Mouse (Mus musculus) cerebellum, adult (tissue): ENCODE measurements at regions not wholly inside any gene's neighbourhood (a gene's known extent, or its start where the extent isn't known, plus 50 kb on each side); places are given as distances from the start of the nearest gene placed in this dataset.
"Not testable (repeated sequence)": the region's sequence is repeated elsewhere in the genome, so short reads cannot be mapped to it uniquely, and the experiment has no call there.

Source experiments
- ATAC-seq: cut with Nextera tagmentation; 2 replicates; pipeline ENCODE4 v1.9.2; 2017; ENCODE audit warnings: mild to moderate bottlenecking, moderate library complexity, mixed read lengths; ENCODE audit not compliant: insufficient number of reproducible peaks, low FRiP score, low TSS enrichment

DNA sequence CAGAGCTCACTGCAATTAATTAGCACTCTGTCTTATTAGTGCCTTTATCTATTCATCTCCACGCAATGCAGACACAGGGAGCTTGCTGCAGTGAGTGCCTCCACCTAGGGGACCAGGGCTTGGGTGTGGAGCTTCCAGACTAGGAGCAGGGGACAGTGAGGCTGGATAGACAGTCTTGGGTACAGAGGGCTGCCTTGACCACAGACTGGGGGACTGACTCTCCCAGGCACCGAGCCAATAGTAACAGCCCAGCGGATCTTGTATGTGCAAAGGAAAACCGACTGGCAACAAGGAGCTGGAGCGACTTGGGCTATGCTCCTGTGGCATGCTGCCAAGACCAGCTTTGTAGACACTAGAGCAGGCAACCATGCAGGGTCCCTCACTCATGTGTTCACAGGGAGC lies 172.8 kb upstream of the Rpl38 start:
- ATAC-seq = peak; percentile 32; the same call in 1 of the 2 replicates

DNA sequence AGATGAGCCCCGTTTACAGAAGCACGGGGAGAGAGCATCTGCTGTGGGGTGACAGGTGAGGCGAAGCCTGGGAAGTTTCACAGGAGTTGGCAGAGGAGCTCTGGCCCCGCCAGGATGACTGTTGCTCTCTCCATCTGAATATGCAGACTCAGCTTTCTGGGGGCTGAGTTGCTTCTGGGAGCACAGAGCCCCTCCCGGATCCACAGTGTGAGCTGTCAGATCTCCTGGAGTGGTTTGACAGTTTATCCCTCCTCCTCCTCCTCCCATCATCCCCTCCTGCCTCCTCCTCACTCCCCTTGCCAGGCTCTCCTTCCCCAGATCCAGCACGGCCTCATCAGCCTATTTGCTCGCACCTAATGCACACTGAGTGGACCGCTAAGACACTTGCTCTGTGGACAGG lies 181.9 kb upstream of the Rpl38 start:
- ATAC-seq = peak; percentile 59

- no peak for ATAC-seq
Measured at GRCm38 (mm10) chr11:114485429-114485828, 182.9 kb upstream of the Rpl38 start.

- ATAC-seq = no peak
Measured at GRCm38 (mm10) chr11:114484668-114484953, 183.7 kb upstream of the Rpl38 start.

DNA sequence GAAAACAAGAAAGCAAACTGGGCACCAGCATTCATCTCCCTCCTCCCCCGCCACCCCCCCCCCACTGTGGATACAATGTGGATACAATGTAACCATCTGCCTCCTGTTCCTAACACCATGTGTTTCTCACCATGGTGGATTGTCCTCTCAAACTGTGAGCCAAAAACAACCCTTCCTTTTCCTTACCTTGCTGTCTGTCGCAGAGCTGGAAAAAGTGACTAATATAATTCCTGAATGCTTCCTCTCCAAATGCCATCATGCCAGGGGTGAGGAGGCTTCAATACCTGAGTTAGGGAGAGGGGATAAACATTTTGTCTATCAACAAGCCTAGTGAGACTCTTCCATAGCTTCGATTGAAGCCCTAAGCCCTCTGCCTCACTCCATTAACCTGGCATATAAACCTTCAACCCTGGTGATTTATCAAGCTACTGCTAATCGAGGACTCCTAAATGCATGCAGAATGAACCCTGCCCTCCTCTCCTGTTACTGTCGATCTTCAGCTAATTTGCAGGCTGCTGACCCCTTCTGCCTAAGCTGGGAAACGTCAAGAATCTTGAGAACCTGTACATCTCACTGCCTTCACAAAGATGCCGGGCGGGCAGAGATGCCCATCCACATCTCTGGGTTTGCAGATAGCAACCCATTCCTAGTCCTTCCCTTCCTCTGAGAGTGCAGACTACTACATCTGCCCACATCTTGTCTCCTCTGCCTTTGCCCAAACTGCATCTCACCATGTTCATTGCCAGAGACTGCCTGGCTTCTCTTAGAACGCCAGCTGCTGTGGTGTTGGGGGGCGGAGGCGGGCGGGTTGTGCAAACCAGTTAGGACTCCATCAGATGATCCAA lies 184.3 kb upstream of the Rpl38 start:
- peak; percentile 62; the same call in 1 of the 2 replicates for ATAC-seq

- ATAC-seq = not testable (repeated sequence)
Measured at GRCm38 (mm10) chr11:114483350-114483749, 185.0 kb upstream of the Rpl38 start.

GRCm38 (mm10) chr11:114482070-114482469 lies 186.3 kb upstream of the Rpl38 start:
- no peak for ATAC-seq

DNA sequence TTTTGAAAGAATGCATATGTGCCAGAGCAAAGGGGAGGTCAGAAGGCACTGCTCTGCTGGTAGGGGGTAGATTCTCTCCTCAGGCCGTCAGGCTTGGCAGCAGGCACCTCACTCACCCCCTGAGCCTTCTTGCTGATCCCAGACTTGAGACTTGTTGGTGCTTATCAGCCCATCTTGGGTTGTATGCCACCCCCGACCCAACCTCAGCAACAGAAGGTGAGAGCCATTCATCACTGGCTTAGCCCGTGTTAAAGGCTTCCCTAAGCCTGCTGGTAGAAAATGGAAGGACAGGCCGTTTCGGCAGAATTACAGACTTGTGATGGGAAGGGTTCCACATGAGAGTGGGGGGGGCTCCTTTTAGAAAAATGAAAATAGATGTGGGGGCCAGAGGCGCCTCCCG lies 187.3 kb upstream of the Rpl38 start:
- no peak for ATAC-seq

GRCm38 (mm10) chr11:114480119-114480540 lies 188.2 kb upstream of the Rpl38 start:
- ATAC-seq = peak; percentile 7; the same call in 1 of the 2 replicates

- ATAC-seq = no peak
Measured at GRCm38 (mm10) chr11:114478736-114479135, 189.6 kb upstream of the Rpl38 start.

GRCm38 (mm10) chr11:114477365-114477764 lies 191.0 kb upstream of the Rpl38 start:
- ATAC-seq = no peak

DNA sequence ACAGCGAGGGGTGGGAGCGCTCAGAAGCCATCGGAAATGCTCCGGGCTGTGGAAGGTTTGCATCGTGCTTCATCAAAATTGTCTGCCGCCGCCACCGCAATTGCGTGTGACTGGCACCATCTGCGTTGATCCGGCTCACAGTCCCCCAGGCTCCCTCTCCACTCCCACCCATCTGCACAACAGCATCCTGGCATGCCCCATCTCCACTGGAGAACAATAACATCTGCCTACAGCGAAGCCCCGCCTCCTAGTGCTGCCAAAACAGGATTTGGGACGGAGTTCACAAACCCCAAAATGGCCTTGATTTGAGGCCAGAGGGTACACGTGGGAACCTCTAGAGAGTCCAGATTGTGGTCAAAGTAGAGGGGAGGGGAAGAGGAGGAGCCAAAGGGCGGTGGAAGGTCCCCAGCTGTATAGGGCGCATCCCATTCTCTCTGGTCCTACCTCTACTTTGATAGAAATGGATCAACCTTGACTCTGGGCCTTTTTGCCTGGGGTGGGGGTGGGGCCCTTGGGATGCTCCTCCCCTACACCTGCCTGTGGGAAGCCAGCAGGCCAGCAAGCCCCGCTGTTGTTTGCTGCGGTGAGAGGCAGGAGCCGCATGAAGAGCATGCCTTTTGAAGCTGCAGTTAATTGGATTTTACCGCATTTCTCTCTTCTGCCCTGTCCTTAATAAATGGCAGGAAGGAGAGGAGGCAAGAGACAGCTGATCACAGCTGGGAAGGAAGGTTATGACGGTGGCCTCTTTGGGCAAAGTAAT lies 195.6 kb upstream of the Rpl38 start:
- no peak for ATAC-seq

DNA sequence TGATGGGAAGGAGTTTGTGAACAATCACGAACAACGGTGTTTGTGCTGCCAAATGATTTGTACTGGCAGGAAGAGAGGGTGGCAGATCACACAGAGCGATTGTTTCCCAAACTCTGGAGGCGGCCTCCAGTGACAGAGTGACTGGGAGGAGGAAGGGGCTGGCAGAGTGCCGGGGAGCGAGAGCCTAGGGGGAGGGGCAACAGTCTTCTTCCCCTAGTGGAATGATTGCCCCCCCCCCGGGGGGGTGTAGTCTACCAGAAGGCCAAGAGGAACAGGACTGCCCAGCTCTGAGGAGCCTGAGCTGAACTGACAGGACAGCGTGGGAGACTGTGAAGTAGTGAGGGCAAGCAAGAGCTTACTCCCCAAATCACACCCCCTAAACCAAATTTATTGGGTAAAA lies 199.9 kb upstream of the Rpl38 start:
- no peak for ATAC-seq

GRCm38 (mm10) chr11:114467803-114468202 lies 200.5 kb upstream of the Rpl38 start:
- ATAC-seq = no peak

DNA sequence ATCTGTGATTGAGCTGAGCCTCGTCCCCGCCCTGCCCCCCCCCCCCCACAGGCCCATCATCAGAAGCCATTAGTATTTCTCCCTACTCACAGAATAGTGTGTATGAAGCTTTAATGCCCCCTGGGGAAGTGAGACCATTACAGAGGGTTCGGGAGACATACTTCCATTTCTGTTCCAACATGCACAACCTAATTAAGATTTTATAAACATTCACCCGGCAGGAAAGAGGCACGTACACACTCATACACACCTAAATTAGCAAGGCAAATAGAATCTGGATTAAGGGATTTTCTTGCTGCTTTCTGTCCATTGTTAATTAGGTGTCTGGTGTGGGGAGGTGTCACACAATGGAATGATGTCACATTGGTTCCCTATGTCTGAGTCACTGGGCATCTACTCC lies 202.8 kb upstream of the Rpl38 start:
- ATAC-seq = no peak

GRCm38 (mm10) chr11:114462755-114463374 lies 205.5 kb upstream of the Rpl38 start:
- peak; percentile 56; the same call in 1 of the 2 replicates for ATAC-seq

DNA sequence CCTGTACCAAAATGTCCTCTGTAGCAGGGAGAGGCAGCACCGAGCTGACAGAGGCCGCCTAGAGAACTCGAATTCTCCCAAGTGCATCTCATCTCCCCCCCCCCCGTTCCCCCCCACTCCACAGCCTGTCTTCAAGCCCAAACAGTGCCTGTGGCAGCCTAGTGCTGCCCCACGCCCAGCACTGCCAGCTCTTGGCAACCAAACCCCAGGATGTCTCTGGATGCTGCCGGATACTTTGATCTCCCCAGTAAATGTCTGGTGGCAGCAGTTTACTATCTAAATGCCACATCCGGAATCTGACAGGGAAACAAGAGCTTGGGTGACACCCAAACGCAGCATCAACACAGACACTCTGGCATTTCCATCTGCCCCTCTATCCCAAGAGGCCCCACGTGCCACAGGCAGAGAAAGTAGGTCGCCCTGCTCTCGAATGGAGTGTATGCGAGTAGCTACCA lies 213.4 kb upstream of the Rpl38 start:
- ATAC-seq = peak; percentile 76; the same call in 1 of the 2 replicates

DNA sequence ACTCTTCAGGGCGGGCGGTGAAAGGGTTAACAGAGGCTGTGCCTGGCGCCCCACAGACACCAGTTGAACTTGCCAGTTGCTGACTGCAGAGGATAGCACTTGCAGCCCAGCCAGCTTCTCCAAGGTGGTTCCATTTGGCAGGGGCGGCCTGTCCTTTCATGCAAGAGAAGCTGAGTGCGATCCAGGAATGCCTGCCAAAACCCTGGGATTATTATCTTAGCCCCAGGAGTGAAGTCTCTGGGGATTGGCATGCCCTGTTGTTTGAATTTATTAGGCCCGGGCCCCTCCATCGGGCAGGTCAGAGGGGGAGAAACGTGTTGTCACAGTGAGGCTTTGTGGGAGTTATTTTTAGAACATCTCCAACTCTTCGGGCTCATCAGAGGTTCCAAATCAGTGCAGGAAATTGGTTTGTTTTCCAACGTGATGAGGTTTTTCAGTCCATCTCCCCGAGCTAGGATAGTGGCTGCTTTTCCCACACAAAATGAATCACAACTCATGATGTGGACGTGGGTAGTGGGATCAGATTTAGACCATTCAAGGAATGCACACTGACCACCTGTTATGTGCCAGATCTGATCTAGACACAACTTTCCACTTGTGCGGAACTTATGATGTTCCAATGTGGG lies 219.4 kb upstream of the Rpl38 start:
- peak; percentile 74; the same call in 1 of the 2 replicates for ATAC-seq

DNA sequence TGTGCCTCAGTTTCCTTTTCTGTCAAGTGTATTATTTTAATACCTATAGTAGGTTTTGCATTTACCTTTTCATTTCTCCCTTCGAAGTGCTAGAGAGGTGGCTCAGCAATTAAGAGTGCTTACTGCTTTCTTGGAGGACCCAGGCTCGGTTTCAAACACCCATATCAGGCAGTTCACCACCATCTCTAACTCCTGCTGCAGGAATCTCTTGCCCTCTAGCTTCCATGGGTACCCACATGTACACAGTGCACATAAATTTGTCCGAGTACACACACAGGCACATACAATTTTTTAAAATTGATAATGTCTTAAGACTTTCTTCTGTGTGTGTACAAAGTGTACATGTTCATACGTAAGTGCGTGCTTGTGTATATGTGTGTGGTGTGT lies 220.9 kb upstream of the Rpl38 start:
- no peak for ATAC-seq

DNA sequence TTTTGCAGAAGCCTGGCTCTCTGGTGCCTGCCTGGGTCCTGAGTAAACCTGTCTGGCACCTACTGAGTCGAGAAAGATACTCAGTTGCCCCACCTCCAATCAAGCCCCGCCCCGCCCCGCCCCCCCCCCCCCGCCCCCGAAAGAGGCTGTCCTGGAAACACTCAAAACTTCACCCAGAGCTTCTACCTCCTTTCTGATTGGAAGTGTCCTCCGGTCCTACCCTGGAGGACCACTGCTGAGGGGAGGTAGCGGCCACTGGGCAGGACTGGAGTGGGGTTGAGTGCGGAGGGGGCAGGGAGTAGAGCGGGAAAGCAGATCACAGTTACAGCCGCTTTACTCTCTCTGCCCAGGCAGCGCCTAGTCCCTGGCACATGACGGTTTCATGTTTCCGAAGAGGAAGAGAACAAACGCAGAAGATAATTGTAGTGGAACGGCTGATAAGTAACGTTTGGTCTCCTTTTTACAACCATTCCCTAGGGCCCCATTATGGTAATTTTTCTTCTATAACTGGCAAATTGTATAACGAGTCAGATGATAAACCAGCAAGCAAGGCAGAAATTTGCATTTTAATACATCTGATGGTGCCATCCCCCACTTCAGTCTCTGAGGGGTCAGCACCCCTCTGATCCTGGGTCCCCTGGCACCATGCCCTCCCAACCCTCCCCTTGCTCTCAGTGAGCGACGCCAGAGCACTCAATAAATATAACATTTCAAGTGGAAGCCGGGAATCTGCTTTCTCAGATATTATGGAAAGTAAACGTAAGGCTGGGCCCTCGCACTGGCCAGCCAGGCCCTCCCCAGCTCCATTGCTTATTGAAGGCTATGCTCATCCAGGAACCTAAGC lies 221.5 kb upstream of the Rpl38 start:
- ATAC-seq = no peak
